Mouse (Mus musculus) forebrain, embryonic 11.5 days (tissue): ENCODE data around the gene Notch1. TPM values are rescaled to one million over a fixed set of nuclear protein-coding genes. Genes with fewer than 3 reads are reported as not detected.

Experiments
- ATAC-seq: fragments of 200-750 bp; cut with Nextera tagmentation; replicated peaks from 2 replicates; pipeline ENCODE4 v1.8.0; 2017; ENCODE audit warnings: moderate TSS enrichment; ENCODE audit not compliant: low FRiP score
- DNase-seq: peaks from one replicate; pipeline ENCODE4 v3.0.0-alpha.2; 2017; ENCODE audit warnings: low spot score
- H3K27ac ChIP-seq: fragments of 300-500 bp; sonication (generic); 2 replicates; pipeline ENCODE4 v1.5.1; 2014; ENCODE audit warnings: low read depth, low read length
- H3K27me3 ChIP-seq: fragments of 300-500 bp; sonication (generic); 2 replicates; pipeline ENCODE4 v1.6.1; 2014; ENCODE audit warnings: mild to moderate bottlenecking, low read length, mixed read lengths; ENCODE audit not compliant: control insufficient read depth, insufficient read depth
- H3K36me3 ChIP-seq: fragments of 300-500 bp; sonication (generic); 2 replicates; pipeline ENCODE4 v1.6.1; 2014; ENCODE audit warnings: mild to moderate bottlenecking, low read length, moderate library complexity, mixed read lengths; ENCODE audit not compliant: control insufficient read depth, insufficient read depth
- H3K4me1 ChIP-seq: fragments of 300-500 bp; sonication (generic); replicated peaks from 2 replicates; pipeline ENCODE4 v1.6.1; 2014; ENCODE audit warnings: low read length, mixed read lengths; ENCODE audit not compliant: control insufficient read depth, insufficient read depth
- H3K4me2 ChIP-seq: fragments of 300-500 bp; sonication (generic); 2 replicates; pipeline ENCODE4 v1.6.1; 2014; ENCODE audit warnings: low read depth, mild to moderate bottlenecking, low read length, moderate library complexity, mixed read lengths; ENCODE audit not compliant: severe bottlenecking
- H3K4me3 ChIP-seq: fragments of 300-500 bp; sonication (generic); 2 replicates; pipeline ENCODE4 v1.5.1; 2014; ENCODE audit warnings: low read depth, low read length
- H3K9ac ChIP-seq: fragments of 300-500 bp; sonication (generic); 2 replicates; pipeline ENCODE4 v1.6.1; 2014; ENCODE audit warnings: low read length
- H3K9me3 ChIP-seq: fragments of 300-500 bp; sonication (generic); 2 replicates; pipeline ENCODE4 v1.6.1; 2016; ENCODE audit warnings: low read length, mixed read lengths; ENCODE audit not compliant: control insufficient read depth
- WGBS: fragments of 180-500 bp; shearing (Covaris S2); extraction: QIAGEN DNeasy Blood & Tissue Kit; methylation state at CpG from one replicate; pipeline ENCODE4 v1.1.7; 2014; 5-methylcytosine and 5-hydroxymethylcytosine counted together
- polyA plus RNA-seq: library from polyadenylated mRNA; unstranded; fragments of >200 nt; fragmentation: Nextera tagmentation; extraction: Ambion mirVana; gene quantifications from 2 replicates; pipeline ENCODE4 v1.2.1, GENCODE M21; 2014

Gene Notch1
- polyA plus RNA-seq, 1 experiment from 2014 or later = 70.9 TPM

- Histone ChIP-seq H3K27ac (no peak overlapping the region; the same call in 1 of the 2 replicates), H3K36me3 (no peaks in the 10 kb centered on the region), H3K9me3 (no peaks in the 10 kb centered on the region), H3K27me3 (no peaks in the 10 kb centered on the region), H3K9ac (no peak overlapping the region), H3K4me3 (no peak overlapping the region), H3K4me1 (peaks cover 7% of the 10 kb centered on the region; the same call in 1 of the 2 replicates), H3K4me2 (no peak overlapping the region)
- WGBS = 50% methylated on average over 11 of the region's 11 CpGs
- no peak for DNase-seq
- no peak for ATAC-seq
Measured at GRCm38 (mm10) chr2:26526443-26527257, 10.2 kb upstream of the Notch1 start.

- Histone ChIP-seq H3K36me3 (no peaks in the 10 kb centered on the region), H3K4me2 (no peak overlapping the region), H3K4me1 (peaks cover 7% of the 10 kb centered on the region; the same call in 1 of the 2 replicates), H3K4me3 (no peak overlapping the region), H3K27me3 (no peaks in the 10 kb centered on the region), H3K27ac (no peak overlapping the region), H3K9me3 (no peaks in the 10 kb centered on the region), H3K9ac (no peak overlapping the region)
- no peak for ATAC-seq
- WGBS = 55% methylated on average over 9 of the region's 9 CpGs
- DNase-seq = no peak
Measured at GRCm38 (mm10) chr2:26525355-26526018, 9.0 kb upstream of the Notch1 start.

GRCm38 (mm10) chr2:26522327-26522726 lies 5.9 kb upstream of the Notch1 start:
- 90% methylated on average over 4 of the region's 4 CpGs for WGBS
- H3K9ac ChIP-seq = no peak overlapping the region
- no peaks in the 10 kb centered on the region for H3K9me3 ChIP-seq
- H3K36me3 ChIP-seq = no peaks in the 10 kb centered on the region
- H3K4me3 ChIP-seq = no peak overlapping the region
- no peak for DNase-seq
- peaks cover 7% of the 10 kb centered on the region; the same call in 1 of the 2 replicates for H3K4me1 ChIP-seq
- H3K27me3 ChIP-seq = no peaks in the 10 kb centered on the region
- H3K27ac ChIP-seq = no peak overlapping the region
- ATAC-seq = no peak
- H3K4me2 ChIP-seq = no peak overlapping the region

GRCm38 (mm10) chr2:26519753-26520152 lies 3.3 kb upstream of the Notch1 start:
- DNase-seq = no peak
- no peak overlapping the region for H3K27ac ChIP-seq
- WGBS = 89% methylated on average over 6 of the region's 6 CpGs

GRCm38 (mm10) chr2:26516987-26517386 lies 524 bp upstream of the Notch1 start:
- H3K27me3 ChIP-seq = no peaks in the 10 kb centered on the region
- no peak overlapping the region for H3K4me2 ChIP-seq
- ATAC-seq = no peak
- H3K9me3 ChIP-seq = no peaks in the 10 kb centered on the region
- 81% methylated on average over 5 of the region's 5 CpGs for WGBS
- H3K36me3 ChIP-seq = no peaks in the 10 kb centered on the region
- no peak overlapping the region for H3K27ac ChIP-seq
- no peak overlapping the region for H3K9ac ChIP-seq
- H3K4me3 ChIP-seq = no peak overlapping the region
- no peak for DNase-seq
- H3K4me1 ChIP-seq = no peaks in the 10 kb centered on the region

More at GRCm38 (mm10) chr2:26519753-26520152, 3.3 kb upstream of the Notch1 start:
- Histone ChIP-seq H3K4me3 (no peak overlapping the region), H3K36me3 (no peaks in the 10 kb centered on the region), H3K9ac (no peak overlapping the region), H3K9me3 (no peaks in the 10 kb centered on the region), H3K4me1 (no peaks in the 10 kb centered on the region), H3K4me2 (no peak overlapping the region), H3K27me3 (no peaks in the 10 kb centered on the region)
- ATAC-seq = no peak

GRCm38 (mm10) chr2:26515335-26515734 lies 1.1 kb downstream of the Notch1 start:
- Histone ChIP-seq H3K4me3 (no peak overlapping the region), H3K4me1 (no peaks in the 10 kb centered on the region), H3K27ac (no peak overlapping the region), H3K4me2 (no peak overlapping the region), H3K27me3 (no peaks in the 10 kb centered on the region), H3K9me3 (no peaks in the 10 kb centered on the region), H3K9ac (no peak overlapping the region), H3K36me3 (no peaks in the 10 kb centered on the region)
- ATAC-seq = no peak
- no peak for DNase-seq
- WGBS = 81% methylated on average over 2 of the region's 2 CpGs

GRCm38 (mm10) chr2:26513105-26513745 lies 3.2 kb downstream of the Notch1 start:
- Histone ChIP-seq H3K27ac (no peak overlapping the region), H3K4me1 (peaks cover 6% of the 10 kb centered on the region), H3K9ac (no peak overlapping the region), H3K27me3 (no peaks in the 10 kb centered on the region), H3K9me3 (no peaks in the 10 kb centered on the region), H3K4me3 (no peak overlapping the region), H3K4me2 (no peak overlapping the region), H3K36me3 (no peaks in the 10 kb centered on the region)
- DNase-seq (no peak), ATAC-seq (no peak)
- WGBS = 79% methylated on average over 4 of the region's 4 CpGs

GRCm38 (mm10) chr2:26508661-26509060 lies 7.8 kb downstream of the Notch1 start:
- H3K4me1 ChIP-seq = peaks cover 29% of the 10 kb centered on the region
- ATAC-seq (no peak), DNase-seq (no peak)
- H3K36me3 ChIP-seq = no peaks in the 10 kb centered on the region
- H3K9me3 ChIP-seq = no peaks in the 10 kb centered on the region
- no peak overlapping the region for H3K9ac ChIP-seq
- no peak overlapping the region for H3K4me3 ChIP-seq
- H3K27ac ChIP-seq = no peak overlapping the region
- H3K4me2 ChIP-seq = no peak overlapping the region
- 87% methylated on average over 5 of the region's 5 CpGs for WGBS
- no peaks in the 10 kb centered on the region for H3K27me3 ChIP-seq
